Mouse (Mus musculus): ENCODE results near the gene Exoc3l4.

GRCm38 (mm10) chr12:111468206-111468605 is 51.4 kb downstream of the Exoc3l4 start:
- TF ChIP-seq SIN3A (IDR thresholded peaks at IDR 0.05; ENCODE audit: low read length) (no peak), MAX (IDR thresholded peaks at IDR 0.05; ENCODE audit: low read length) (no peak), HCFC1 (IDR thresholded peaks at IDR 0.05; ENCODE audit: low read depth, low read length) (no peak), EP300 (IDR thresholded peaks at IDR 0.05; ENCODE audit: low read depth in 1 of 2, low read length in 2 of 2) (no peak), USF2 (IDR thresholded peaks at IDR 0.05; ENCODE audit: borderline replicate concordance in 1 of 2, insufficient read depth in 1 of 2, low read depth in 1 of 2, low read length in 2 of 2) (no peak), CTCF (IDR thresholded peaks at IDR 0.05 in 2 of 3, conservative IDR thresholded peaks at IDR 0.05 in 1 of 3; ENCODE audit: control insufficient read depth in 1 of 3, insufficient read depth in 1 of 3, low read depth in 2 of 3, low read length in 3 of 3, poor library complexity in 1 of 3, severe bottlenecking in 1 of 3) (no peak)
